Mouse (Mus musculus) CH12.LX (cell line): Measurements from ENCODE around the gene Gm20388. TPM values are rescaled to one million over a fixed set of nuclear protein-coding genes. Genes with fewer than 3 reads are reported as not detected.

Experiments used
- DNase-seq: peaks from one replicate; pipeline ENCODE4 v3.0.0-alpha.2; 2013; ENCODE audit errors: extremely low read depth
- H3K27ac ChIP-seq: 2 replicates; pipeline ENCODE4 v1.5.1; 2012; ENCODE audit warnings: low read depth, mild to moderate bottlenecking, control low read depth, moderate library complexity; ENCODE audit not compliant: insufficient read depth
- H3K27me3 ChIP-seq: replicated peaks from 2 replicates; pipeline ENCODE3; 2012; ENCODE audit warnings: inconsistent platforms
- H3K36me3 ChIP-seq, 2 experiments: replicated peaks in 1 of 2; 2 replicates each; pipeline versions ENCODE3 to v1.6.1; 2012; ENCODE audit warnings: inconsistent platforms in 1 of 2, low read length in 1 of 2, mild to moderate bottlenecking in 1 of 2, mixed read lengths in 1 of 2, moderate library complexity in 1 of 2; ENCODE audit not compliant: control insufficient read depth in 1 of 2, insufficient read depth in 1 of 2
- H3K4me1 ChIP-seq, 2 experiments: 2 replicates each; pipeline ENCODE4 v1.6.1; 2012; ENCODE audit warnings: inconsistent platforms in 1 of 2, moderate library complexity in 1 of 2; ENCODE audit not compliant: insufficient read depth in 2 of 2, control insufficient read depth in 1 of 2
- H3K4me2 ChIP-seq: 2 replicates; pipeline ENCODE4 v1.6.1; 2012; ENCODE audit warnings: low read depth, mild to moderate bottlenecking, control low read depth; ENCODE audit not compliant: poor library complexity, insufficient read depth, severe bottlenecking
- H3K4me3 ChIP-seq, 3 experiments: fragments of 150-350 bp in 1 of 3; sonication (generic) in 1 of 3; replicated peaks in 1 of 3; 2 replicates each; pipeline versions ENCODE3 to v1.5.1; 2011 to 2012; ENCODE audit warnings: low read depth in 2 of 3, low read length in 2 of 3, mild to moderate bottlenecking in 2 of 3, moderate library complexity in 2 of 3, control low read depth in 1 of 3, improper control_type of control experiment in 1 of 3, inconsistent platforms in 1 of 3, mixed read lengths in 1 of 3; ENCODE audit not compliant: poor library complexity in 1 of 3
- H3K79me2 ChIP-seq: replicated peaks from 2 replicates; pipeline ENCODE4 v1.6.1; 2012; ENCODE audit warnings: mild to moderate bottlenecking, moderate library complexity; ENCODE audit not compliant: control insufficient read depth, poor library complexity, insufficient read depth, severe bottlenecking; ENCODE audit errors: extremely low read depth
- H3K9ac ChIP-seq: 2 replicates; pipeline ENCODE4 v1.6.1; 2012; ENCODE audit warnings: low read depth, mild to moderate bottlenecking, control low read depth, moderate library complexity; ENCODE audit not compliant: insufficient read depth
- H3K9me3 ChIP-seq: replicated peaks from 2 replicates; pipeline ENCODE3; 2012; ENCODE audit warnings: low read length, inconsistent platforms, mixed read lengths
- CHD1 ChIP-seq: IDR thresholded peaks from 2 replicates; pipeline ENCODE4 v1.6.1; 2012; ENCODE audit warnings: low read depth, low read length, improper control_type of control experiment, inconsistent platforms
- CHD2 ChIP-seq: IDR thresholded peaks from 2 replicates; pipeline ENCODE4 v1.6.1; 2011; ENCODE audit warnings: low read length, improper control_type of control experiment
- E2F4 ChIP-seq: IDR thresholded peaks from 2 replicates; pipeline ENCODE4 v1.6.1; 2011; ENCODE audit warnings: low read depth, low read length, improper control_type of control experiment; ENCODE audit not compliant: insufficient replicate concordance
- ELF1 ChIP-seq: IDR thresholded peaks from 2 replicates; pipeline ENCODE4 v1.6.1; 2014; ENCODE audit warnings: low read depth, mild to moderate bottlenecking, inconsistent platforms, low read length, improper control_type of control experiment
- ETS1 ChIP-seq: conservative IDR thresholded peaks from 2 replicates; pipeline ENCODE4 v1.6.1; 2012; ENCODE audit warnings: low read depth, mild to moderate bottlenecking, inconsistent platforms, low read length, improper control_type of control experiment, moderate library complexity
- JUND ChIP-seq: conservative IDR thresholded peaks from 2 replicates; pipeline ENCODE4 v1.6.1; 2011; ENCODE audit warnings: low read depth, low read length, improper control_type of control experiment
- KAT2A ChIP-seq: IDR thresholded peaks from 2 replicates; pipeline ENCODE4 v1.6.1; 2012; ENCODE audit warnings: low read length, improper control_type of control experiment, inconsistent platforms; ENCODE audit not compliant: insufficient replicate concordance
- MAFK ChIP-seq: IDR thresholded peaks from 2 replicates; pipeline ENCODE4 v1.6.1; 2011; ENCODE audit warnings: low read length, improper control_type of control experiment; ENCODE audit not compliant: insufficient replicate concordance
- MAX ChIP-seq: IDR thresholded peaks from 2 replicates; pipeline ENCODE4 v1.6.1; 2011; ENCODE audit warnings: low read length, improper control_type of control experiment
- NELFE ChIP-seq: IDR thresholded peaks from 2 replicates; pipeline ENCODE4 v1.6.1; 2011; ENCODE audit warnings: low read depth, low read length, improper control_type of control experiment
- NRF1 ChIP-seq: IDR thresholded peaks from 2 replicates; pipeline ENCODE4 v1.6.1; 2014; ENCODE audit warnings: low read depth, mild to moderate bottlenecking, inconsistent platforms, low read length, improper control_type of control experiment, moderate library complexity
- POLR2AphosphoS2 ChIP-seq: IDR thresholded peaks from 2 replicates; pipeline ENCODE4 v1.6.1; 2011; ENCODE audit warnings: low read depth, low read length, improper control_type of control experiment
- SIN3A ChIP-seq: IDR thresholded peaks from 2 replicates; pipeline ENCODE4 v1.6.1; 2012; ENCODE audit warnings: low read length, improper control_type of control experiment, inconsistent platforms
- TCF12 ChIP-seq: IDR thresholded peaks from 2 replicates; pipeline ENCODE4 v1.6.1; 2014; ENCODE audit warnings: low read depth, mild to moderate bottlenecking, inconsistent platforms, low read length, improper control_type of control experiment
- ZNF384 ChIP-seq: IDR thresholded peaks from 2 replicates; pipeline ENCODE4 v1.6.1; 2012; ENCODE audit warnings: low read depth, low read length, improper control_type of control experiment, inconsistent platforms
- dilution Hi-C: fragments of 300-500 bp; cut with MboI; formaldehyde crosslinking; loops from 2 replicates; pipeline ENCODE4 v1.14.3; 2020; ENCODE audit warnings: low sequenced_read_pairs; ENCODE audit not compliant: extremely low pct_unique_long_range_greater_than_20kb, extremely low pct_ligation_motif_present
- in situ Hi-C: fragments of 300-500 bp; cut with MboI; formaldehyde crosslinking; loops from 3 replicates; pipeline ENCODE4 v1.14.3; 2019; ENCODE audit warnings: low sequenced_read_pairs, low pct_ligation_motif_present, low pct_unique_long_range_greater_than_20kb, mixed read lengths
- polyA plus RNA-seq: library from polyadenylated mRNA; unstranded; fragments of >175 nt; gene quantifications from 2 replicates; pipeline ENCODE4 v1.2.1, GENCODE M21; 2012; ENCODE audit warnings: low read depth; ENCODE audit not compliant: insufficient read length
- total RNA-seq, 2 experiments: library from RNA; depleted of rRNA; stranded (reverse); fragments of 300-350 nt in 1 of 2; fragments of >200 nt in 1 of 2; gene quantifications; 2 replicates each; pipeline ENCODE4 v1.2.3; 2012 to 2014

Gene Gm20388
- total and polyA plus RNA-seq, 3 experiments, result 14.8 to 26.3 (median 22.2) TPM

DNA sequence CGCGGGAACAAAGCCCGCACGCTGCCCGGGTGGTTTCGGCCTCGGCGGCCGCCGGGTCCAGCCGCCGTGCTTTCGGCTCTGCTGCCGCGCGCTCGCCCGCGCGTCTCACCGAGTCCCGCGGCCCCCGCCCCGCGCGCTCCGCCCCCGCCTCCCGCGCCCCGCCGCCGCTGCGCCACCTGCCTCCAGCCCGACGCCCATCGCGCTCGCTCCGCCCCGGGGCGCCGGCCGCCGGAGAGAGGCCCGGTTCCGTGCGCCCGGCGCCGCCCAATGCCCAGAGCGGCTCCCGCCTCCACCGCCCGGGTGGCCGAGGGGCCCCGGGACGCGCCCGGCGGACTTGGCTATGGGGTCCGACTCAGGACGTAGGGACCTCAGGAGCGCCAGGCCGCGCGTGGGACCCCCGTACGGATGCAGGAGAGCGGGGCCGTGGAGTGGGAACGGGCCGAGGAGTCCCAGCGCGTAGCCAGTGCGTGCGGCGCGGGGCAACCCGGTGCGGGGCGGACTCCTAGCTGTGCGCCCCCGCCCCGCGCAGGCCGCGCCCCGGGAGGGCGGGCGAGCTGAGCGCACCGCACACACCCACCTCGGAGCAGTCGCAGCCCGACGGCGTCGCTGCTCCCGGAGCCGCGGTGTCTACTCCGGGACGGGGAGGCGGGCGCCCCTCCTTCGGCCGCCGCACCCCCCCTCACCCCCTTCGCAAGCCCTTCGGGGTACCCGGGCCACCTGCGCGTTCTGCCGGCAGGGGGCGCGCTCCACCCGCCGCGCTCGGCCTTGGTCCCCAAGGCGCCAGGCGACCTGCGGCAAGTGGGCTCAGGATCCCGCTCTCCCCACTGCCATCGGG lies 2767.6 kb downstream of the Gm20388 start:
- H3K9ac ChIP-seq, result no peak overlapping the region
- H3K79me2 ChIP-seq, result peaks cover 9% of the 10 kb centered on the region; the same call in 1 of the 2 replicates
- H3K4me2 ChIP-seq, result no peak overlapping the region
- TF ChIP-seq E2F4 (no peak), MAFK (no peak), POLR2AphosphoS2 (no peak)
- TF ChIP-seq, all 38 proteins: peak for 0
- H3K36me3 ChIP-seq, result peaks cover 59 to 95% of the 10 kb centered on the region in 2 experiments
- no peak overlapping the region for H3K27ac ChIP-seq
- H3K4me1 ChIP-seq, result peaks cover 10 to 39% of the 10 kb centered on the region in 2 experiments
- DNase-seq, result no peak
- H3K4me3 ChIP-seq, result no peak overlapping the region
- dilution Hi-C loops, result no loop called here
- H3K27me3 ChIP-seq, result no peaks in the 10 kb centered on the region
- peaks cover 21% of the 10 kb centered on the region for H3K9me3 ChIP-seq
- in situ Hi-C loops, result no loop called here

DNA sequence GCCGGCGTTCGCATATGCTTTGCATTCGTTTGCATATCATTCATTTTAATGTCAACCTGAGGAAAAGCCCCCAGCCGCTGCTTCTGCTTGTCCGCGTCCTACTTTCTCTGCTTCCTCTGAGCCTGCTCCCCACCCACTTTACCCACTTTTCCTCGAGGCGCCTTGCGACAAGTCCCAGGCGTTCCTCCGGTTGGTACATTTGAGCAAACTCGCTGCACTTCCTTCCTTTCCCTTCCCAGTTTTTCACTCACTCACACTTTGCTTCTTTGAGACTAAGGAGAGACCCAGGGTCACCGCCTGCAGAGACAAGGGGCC lies 2768.2 kb downstream of the Gm20388 start:
- TF ChIP-seq CHD2, result no peak
- no peak for TF ChIP-seq ELF1
- TF ChIP-seq KAT2A, result no peak
- TF ChIP-seq E2F4, result no peak
- TF ChIP-seq MAX, result no peak
- no peak for TF ChIP-seq NELFE
- TF ChIP-seq SIN3A, result no peak
- no peak for TF ChIP-seq CHD1
- TF ChIP-seq ZNF384, result no peak
- TF ChIP-seq NRF1, result no peak
- no peak for TF ChIP-seq TCF12
- TF ChIP-seq JUND, result no peak
- TF ChIP-seq ETS1, result no peak
- in situ Hi-C loops, result no loop called here
- Histone ChIP-seq H3K27ac (no peak overlapping the region), H3K4me2 (no peak overlapping the region), H3K27me3 (no peaks in the 10 kb centered on the region), H3K4me3 (no peak overlapping the region), H3K9ac (no peak overlapping the region), H3K4me1 (peaks cover 10 to 39% of the 10 kb centered on the region in 2 experiments), H3K36me3 (peaks cover 54 to 91% of the 10 kb centered on the region in 2 experiments), H3K9me3 (peaks cover 21% of the 10 kb centered on the region), H3K79me2 (peaks cover 9% of the 10 kb centered on the region; the same call in 1 of the 2 replicates)
- dilution Hi-C loops, result no loop called here
- no peak for DNase-seq
